Mouse (Mus musculus): ENCODE results near the gene Uchl4.
"Not testable (repeated sequence)": the region's sequence is repeated elsewhere in the genome, so short reads cannot be mapped to it uniquely, and the experiment has no call there.

The Uchl4 gene

GRCm38 (mm10) chr9:64234768-64235435 lies at the start of gene Uchl4:
Gene Uchl4, plus strand, starts transcription at chr9:64235201.
- DNase-seq (ENCODE audit: low spot score), result no peak

- no peak for DNase-seq (ENCODE audit: low spot score)
Measured at GRCm38 (mm10) chr9:64193879-64194278, 41.1 kb upstream of the Uchl4 start.

- no peak for DNase-seq (ENCODE audit: low spot score)
Measured at GRCm38 (mm10) chr9:64195554-64195953, 39.4 kb upstream of the Uchl4 start.

DNA sequence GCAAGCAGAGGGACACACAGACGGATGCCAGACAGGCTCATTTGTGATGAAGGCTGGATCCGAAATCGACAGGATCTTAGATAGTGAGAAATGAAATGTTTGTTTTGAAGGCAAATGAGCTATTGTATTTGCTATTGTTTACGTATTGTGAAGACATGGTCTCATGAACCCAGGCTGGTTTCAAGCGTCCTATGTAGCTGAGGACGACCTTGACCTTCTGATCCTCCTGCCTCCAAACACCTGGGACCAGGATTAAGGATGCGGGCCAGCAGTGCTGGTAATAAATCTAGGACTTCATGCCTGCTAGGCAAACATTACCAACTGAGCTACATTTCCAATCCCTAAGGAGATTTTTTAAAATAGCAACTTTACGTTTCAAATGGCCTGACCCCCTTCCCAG lies 37.5 kb upstream of the Uchl4 start:
- no peak for DNase-seq (ENCODE audit: low spot score)

DNA sequence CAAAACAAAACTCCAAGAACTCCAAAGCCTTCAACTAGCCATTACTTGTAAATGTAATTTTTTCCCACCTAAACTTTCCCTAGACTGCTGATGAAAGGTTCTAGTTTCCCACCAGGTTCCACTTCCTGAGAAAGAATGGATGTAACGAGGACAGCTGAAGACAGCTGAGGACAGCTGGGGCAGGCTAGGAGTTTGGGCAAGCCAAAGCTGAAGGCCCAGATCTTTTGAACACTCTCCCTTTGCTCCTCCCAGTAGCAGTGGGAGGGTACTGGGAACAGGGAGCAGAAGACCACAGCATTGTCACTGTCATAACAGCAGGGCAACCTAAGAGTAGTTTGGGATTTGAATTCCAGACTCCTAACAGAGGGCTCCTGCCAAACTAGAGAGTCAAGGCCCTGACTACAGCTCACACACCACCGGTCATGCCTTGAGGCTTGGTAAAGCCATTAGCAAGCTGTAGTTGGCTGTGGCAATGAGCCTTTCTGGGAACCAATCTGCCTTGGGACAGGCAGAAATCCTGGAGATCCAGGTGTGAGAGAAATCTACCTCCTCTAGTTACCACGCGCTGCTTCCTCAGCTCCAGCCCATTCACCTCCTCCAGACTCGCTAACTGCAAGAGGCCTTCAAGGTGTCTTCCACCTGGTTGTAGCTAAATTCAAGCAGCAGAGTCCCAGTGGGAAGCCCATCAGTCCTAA lies 36.8 kb upstream of the Uchl4 start:
- no peak for DNase-seq (ENCODE audit: low spot score)

- DNase-seq (ENCODE audit: low spot score), result not testable (repeated sequence)
Measured at GRCm38 (mm10) chr9:64198763-64199418, 36.1 kb upstream of the Uchl4 start.

- no peak for DNase-seq (ENCODE audit: low spot score)
Measured at GRCm38 (mm10) chr9:64199897-64200296, 35.1 kb upstream of the Uchl4 start.

DNA sequence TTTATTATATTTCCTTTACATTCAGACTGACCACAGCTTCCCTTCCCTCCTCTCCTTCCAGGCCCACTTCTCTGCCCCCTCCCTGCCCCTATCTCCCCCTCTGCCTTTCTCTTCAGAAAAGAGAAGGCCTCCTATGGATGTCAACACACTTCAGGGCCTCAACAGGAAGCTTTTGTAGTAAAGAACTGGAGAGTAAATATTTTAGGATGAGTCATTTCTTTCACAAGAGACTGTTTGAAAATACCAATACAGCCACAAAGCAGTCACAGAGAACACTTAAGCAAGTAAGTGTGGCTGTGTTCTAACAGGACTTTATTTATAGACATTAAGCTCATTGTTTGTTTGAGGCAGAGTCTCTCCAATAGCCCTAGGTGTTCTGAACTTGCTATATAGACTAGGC lies 32.7 kb upstream of the Uchl4 start:
- DNase-seq (ENCODE audit: low spot score), result no peak

GRCm38 (mm10) chr9:64202866-64203265 lies 32.1 kb upstream of the Uchl4 start:
- DNase-seq (ENCODE audit: low spot score), result no peak

DNA sequence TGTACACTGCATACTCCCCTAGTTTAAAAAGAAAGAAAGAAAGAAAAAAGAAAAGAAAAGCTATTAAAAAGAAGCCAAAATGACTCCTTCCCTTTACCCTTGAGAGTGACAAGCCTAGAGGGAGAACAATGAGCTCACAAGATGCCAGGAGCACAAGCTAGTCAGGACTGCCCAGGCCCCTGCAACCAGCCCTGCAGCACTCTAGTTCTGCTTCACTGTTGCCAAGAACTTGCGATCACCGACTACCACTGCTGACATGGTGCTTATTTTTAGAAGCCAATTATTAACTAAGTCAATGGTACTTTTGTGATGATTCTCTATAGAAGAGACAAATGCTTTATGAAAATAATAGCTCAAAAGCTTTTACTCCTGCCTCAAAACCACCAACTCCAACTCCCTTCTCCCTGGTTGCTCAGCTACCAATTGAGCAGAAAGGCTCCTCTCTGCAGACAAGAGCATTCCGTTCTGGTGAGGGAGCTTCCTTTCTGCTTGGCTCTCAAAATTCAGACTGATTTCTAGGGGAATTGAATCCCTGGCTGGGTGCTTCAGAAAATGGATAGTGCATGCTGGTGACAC lies 27.4 kb upstream of the Uchl4 start:
- no peak for DNase-seq (ENCODE audit: low spot score)

DNA sequence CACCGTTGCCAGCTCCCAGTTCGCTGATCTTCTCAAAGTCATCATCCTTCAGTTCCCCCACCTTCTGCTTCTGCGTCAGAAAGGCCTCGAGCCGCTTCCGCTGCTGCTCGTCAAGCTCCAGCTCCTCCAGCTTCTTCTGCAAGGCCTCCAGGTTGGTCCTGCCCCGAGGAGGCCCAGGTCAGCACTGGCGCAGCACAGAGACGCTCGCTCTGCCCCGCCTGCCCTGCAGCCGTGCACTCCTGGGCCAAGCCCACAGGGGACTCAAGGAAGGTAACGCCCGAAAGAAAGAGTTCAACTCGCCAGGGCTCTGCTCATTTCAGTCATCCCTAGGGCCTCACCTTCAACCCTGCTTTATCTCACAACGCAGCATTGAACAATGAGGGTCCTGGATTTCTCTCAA lies 20.5 kb upstream of the Uchl4 start:
- DNase-seq (ENCODE audit: low spot score), result no peak

GRCm38 (mm10) chr9:64216090-64216489 lies 18.9 kb upstream of the Uchl4 start:
- no peak for DNase-seq (ENCODE audit: low spot score)

GRCm38 (mm10) chr9:64216641-64217040 lies 18.4 kb upstream of the Uchl4 start:
- DNase-seq (ENCODE audit: low spot score), result no peak

DNA sequence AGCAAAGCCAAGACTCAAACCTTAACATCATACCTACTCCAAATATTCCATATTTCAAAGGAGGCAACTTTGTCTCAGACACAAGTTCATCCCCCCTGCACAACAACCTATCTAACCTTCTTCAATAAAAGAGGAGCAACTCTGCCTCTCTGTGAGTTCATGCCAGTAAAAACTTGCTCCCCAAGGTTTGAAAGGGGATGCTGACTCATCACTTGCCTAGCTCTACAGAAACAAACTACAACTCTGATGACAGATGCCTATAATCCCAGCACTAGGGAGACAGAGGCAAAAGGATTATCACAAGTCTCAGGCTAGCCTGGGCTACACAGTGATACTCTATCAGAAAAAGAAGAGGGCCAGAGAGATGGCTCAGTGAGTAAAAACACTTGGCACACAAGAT lies 17.1 kb upstream of the Uchl4 start:
- DNase-seq (ENCODE audit: low spot score), result no peak

DNA sequence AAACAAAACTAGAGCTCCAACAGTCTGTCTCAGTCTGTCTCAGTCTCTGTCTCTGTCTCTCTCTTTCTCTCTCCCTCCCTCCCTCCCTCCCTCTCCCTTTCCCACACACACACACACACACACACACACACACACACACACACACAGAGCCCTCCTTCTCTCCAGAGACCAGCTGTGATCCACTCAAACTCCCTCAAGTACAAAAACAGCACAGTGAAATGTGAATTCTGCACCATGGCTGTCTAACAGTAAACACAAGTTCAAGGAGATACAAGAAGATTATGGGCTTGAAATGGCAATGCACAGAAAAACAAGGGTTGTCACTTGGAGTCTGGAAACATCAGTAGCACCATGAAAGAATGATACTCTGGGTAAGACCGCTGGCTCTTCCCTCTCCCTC lies 15.7 kb upstream of the Uchl4 start:
- no peak for DNase-seq (ENCODE audit: low spot score)

DNA sequence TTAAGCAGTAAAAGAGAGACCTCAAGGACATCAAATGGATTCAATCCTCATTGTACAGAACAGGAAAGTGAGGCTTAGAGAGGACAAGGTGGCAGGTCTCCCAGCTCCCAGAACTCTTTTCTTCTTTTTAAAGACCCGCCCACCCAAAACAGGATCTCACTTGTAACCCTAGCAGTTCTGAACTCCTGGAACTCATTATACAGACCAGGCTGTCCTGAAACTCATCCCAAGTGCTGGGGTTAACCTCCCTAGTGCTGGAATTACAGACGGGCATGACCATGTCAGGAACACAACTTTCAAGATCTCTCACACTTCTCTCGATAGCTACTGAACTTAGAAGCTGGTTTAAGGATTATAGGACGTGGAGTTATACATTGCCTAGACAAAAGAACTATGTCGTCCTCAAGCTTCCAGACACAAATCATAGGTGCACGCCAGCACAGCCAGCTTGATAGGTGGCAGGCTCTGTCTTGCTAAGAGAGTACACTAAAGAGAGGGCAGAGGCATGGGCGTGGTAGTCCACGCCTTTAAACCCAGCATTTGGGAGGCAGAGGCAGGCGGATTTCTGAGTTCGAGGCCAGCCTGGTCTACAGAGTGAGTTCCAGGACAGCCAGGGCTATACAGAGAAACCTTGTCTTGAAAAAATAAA lies 15.1 kb upstream of the Uchl4 start:
- no peak for DNase-seq (ENCODE audit: low spot score)

GRCm38 (mm10) chr9:64220603-64221002 lies 14.4 kb upstream of the Uchl4 start:
- DNase-seq (ENCODE audit: low spot score), result no peak

- no peak for DNase-seq (ENCODE audit: low spot score)
Measured at GRCm38 (mm10) chr9:64221480-64221879, 13.5 kb upstream of the Uchl4 start.

DNA sequence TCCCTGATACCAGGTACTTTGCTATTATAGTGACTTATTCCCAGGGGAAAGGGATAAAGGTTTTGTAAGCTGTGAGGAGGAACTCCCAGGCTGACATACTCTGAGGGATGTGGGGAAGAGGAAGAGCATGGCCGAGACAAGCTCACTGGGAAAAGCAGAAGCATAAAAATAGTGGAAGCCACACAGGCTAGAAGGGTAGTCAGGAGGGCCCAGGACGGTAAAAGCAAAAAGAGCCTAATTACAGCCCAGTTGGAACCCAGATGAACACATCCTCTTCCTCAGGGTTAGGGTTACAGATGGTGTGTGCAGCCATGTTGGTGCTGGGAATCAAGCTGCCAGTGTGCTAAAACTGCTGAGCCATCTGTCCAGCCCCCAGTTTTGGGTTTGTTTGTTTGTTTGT lies 12.9 kb upstream of the Uchl4 start:
- DNase-seq (ENCODE audit: low spot score), result no peak

DNA sequence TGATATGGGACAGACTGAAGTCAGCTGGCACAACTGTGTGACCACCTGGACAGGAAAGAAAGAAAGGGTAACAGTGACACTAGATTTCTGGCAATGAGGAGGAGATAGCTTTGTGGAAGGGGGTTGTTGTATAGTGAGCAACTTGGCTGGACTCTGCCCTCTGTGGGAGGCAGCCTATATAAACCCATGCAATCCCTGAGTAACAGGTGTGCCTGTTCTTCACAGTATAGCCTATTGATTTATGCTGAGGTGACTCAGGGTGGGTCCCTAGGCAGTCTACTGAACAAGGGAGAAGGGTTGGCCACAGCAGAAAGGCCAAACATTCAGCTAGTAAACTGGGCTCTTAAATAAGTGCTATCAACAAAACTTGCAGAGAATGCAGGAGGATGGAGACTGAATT lies 9.2 kb upstream of the Uchl4 start:
- DNase-seq (ENCODE audit: low spot score), result no peak

- no peak for DNase-seq (ENCODE audit: low spot score)
Measured at GRCm38 (mm10) chr9:64227736-64228135, 7.3 kb upstream of the Uchl4 start.

- DNase-seq (ENCODE audit: low spot score), result no peak
Measured at GRCm38 (mm10) chr9:64228972-64229371, 6.0 kb upstream of the Uchl4 start.

GRCm38 (mm10) chr9:64231171-64231570 lies 3.8 kb upstream of the Uchl4 start:
- no peak for DNase-seq (ENCODE audit: low spot score)

Measured in embryo, embryonic 10.5 days (tissue).